Comparison of ENCODE assay signal across 8 mouse cellular contexts in genomic region chr7:18893651-18894430, GRCm38 (mm10). TPM values are rescaled to one million over a fixed set of nuclear protein-coding genes. Genes with fewer than 3 reads are reported as not detected.
A peak's percentile ranks its signal among the peaks of the same experiment; 100 is the strongest.
DNase-seq lines count a peak whose midpoint lies in the region; ATAC-seq lines count a peak whose summit lies in the region.

No protein-coding gene starts in this region.

- H3K9me3 ChIP-seq in forebrain, embryonic 13.5 days (replicated peaks) = no peaks in the 10 kb centered on the region

- peaks cover 19% of the 10 kb centered on the region for H3K27me3 ChIP-seq in forebrain, embryonic 13.5 days

- peaks cover 12% of the 10 kb centered on the region; the same call in 1 of the 2 replicates for H3K36me3 ChIP-seq in forebrain, embryonic 13.5 days (ENCODE audit: poor library complexity, severe bottlenecking)

- H3K9ac ChIP-seq in forebrain, embryonic 13.5 days = peak overlapping the region; percentile 71

- peaks cover 26% of the 10 kb centered on the region for H3K4me1 ChIP-seq in forebrain, embryonic 13.5 days

- DNase-seq in CD4-positive, CD25-positive, alpha-beta regulatory T cell, adult 2 months (ENCODE audit: low read depth, low spot score) = peak; percentile 65
- peak; percentile 83 for DNase-seq in cerebellum, adult 11-12 months
- peak; percentile 41 to 43 for DNase-seq in layer of hippocampus, postnatal 36 days
- peak; percentile 54 for DNase-seq in right cerebral cortex, postnatal 14 days

- 2% methylated on average over 38 of the region's 41 CpGs for WGBS in forebrain, embryonic 13.5 days

- ATAC-seq in CD4-positive, CD25-positive, alpha-beta regulatory T cell, adult 4 months = no peak
- ATAC-seq in forebrain, embryonic 13.5 days = peak; percentile 16; the same call in 1 of the 2 replicates
- ATAC-seq in hematopoietic stem cell, adult 5-6 weeks (replicated peaks in 1 of 2; ENCODE audit: insufficient read depth in 1 of 2, low FRiP score in 2 of 2, low TSS enrichment in 1 of 2, low read depth in 1 of 2, poor library complexity in 2 of 2, severe bottlenecking in 2 of 2) = peak; percentile 63 to 70
- ATAC-seq in megakaryocyte, adult 5-6 weeks (ENCODE audit: poor library complexity, severe bottlenecking) = peak; percentile 43

- peak overlapping the region; percentile 25; the same call in 1 of the 2 replicates for H3K27ac ChIP-seq in forebrain, embryonic 13.5 days

- peak overlapping the region; percentile 48 for H3K4me3 ChIP-seq in forebrain, embryonic 13.5 days

- H3K4me2 ChIP-seq in forebrain, embryonic 13.5 days = peak overlapping the region; percentile 79

RNA-seq across cellular contexts. Expression of gene Ccdc61, which starts 16.4 kb away (rescaled TPM):
- 1 to 10 TPM; 7.6 to 8.9 TPM for polyA plus RNA-seq in CD4-positive, CD25-positive, alpha-beta regulatory T cell, adult 4 months (2017; shearing (Covaris generic))
- 25.6 and 27.9 TPM in 2 replicates for polyA plus RNA-seq in forebrain, embryonic 13.5 days (2015; fragmentation: Nextera tagmentation; extraction: Ambion mirVana)
- 12.6 and 15.5 TPM in 2 replicates for total RNA-seq in hematopoietic stem cell, adult 5-6 weeks (2017)
- 10 to 100 TPM; 11.3 to 12.5 TPM for total RNA-seq in layer of hippocampus, postnatal 36 days (2021)
- 12.9 and 15.3 TPM in 2 replicates for total RNA-seq in megakaryocyte, adult 5-6 weeks (2015)
- 8.9 and 12.2 TPM in 2 replicates for total RNA-seq in megakaryocyte, adult 5-6 weeks (2017)

RNA-seq across cellular contexts. Expression of gene Pglyrp1, which starts 22.7 kb away (rescaled TPM):
- polyA plus RNA-seq in CD4-positive, CD25-positive, alpha-beta regulatory T cell, adult 4 months (2017; shearing (Covaris generic)) = 100 to 1,000 TPM; 246 to 259 TPM
- polyA plus RNA-seq in forebrain, embryonic 13.5 days (2015; fragmentation: Nextera tagmentation; extraction: Ambion mirVana) = 7.4 and 8.2 TPM in 2 replicates
- total RNA-seq in hematopoietic stem cell, adult 5-6 weeks (2017) = 14.1 and 39.9 TPM in 2 replicates
- total RNA-seq in layer of hippocampus, postnatal 36 days (2021) = 10 to 100 TPM; 13.6 to 21.1 TPM
- total RNA-seq in megakaryocyte, adult 5-6 weeks (2015) = 492 and 634 TPM in 2 replicates
- 78.5 and 108 TPM in 2 replicates for total RNA-seq in megakaryocyte, adult 5-6 weeks (2017)

RNA-seq across cellular contexts. Expression of gene Nova2, which starts 31.8 kb away (rescaled TPM):
- not detected for polyA plus RNA-seq in CD4-positive, CD25-positive, alpha-beta regulatory T cell, adult 4 months (2017; shearing (Covaris generic))
- polyA plus RNA-seq in forebrain, embryonic 13.5 days (2015; fragmentation: Nextera tagmentation; extraction: Ambion mirVana) = 12.3 and 13.7 TPM in 2 replicates
- total RNA-seq in hematopoietic stem cell, adult 5-6 weeks (2017) = 0.10 TPM in 1 of 2 replicates, not detected in the other
- total RNA-seq in layer of hippocampus, postnatal 36 days (2021) = 10 to 100 TPM; 82.2 to 84.5 TPM
- total RNA-seq in megakaryocyte, adult 5-6 weeks (2015) = not detected in 2 replicates
- total RNA-seq in megakaryocyte, adult 5-6 weeks (2017) = not detected in 2 replicates

RNA-seq across cellular contexts. Expression of gene Mill2, which starts 54.1 kb away (rescaled TPM):
- polyA plus RNA-seq in CD4-positive, CD25-positive, alpha-beta regulatory T cell, adult 4 months (2017; shearing (Covaris generic)) = under 1 TPM in 1 of 2 experiments, not detected in 1; 0.22 TPM
- polyA plus RNA-seq in forebrain, embryonic 13.5 days (2015; fragmentation: Nextera tagmentation; extraction: Ambion mirVana) = 0.11 and 0.34 TPM in 2 replicates
- total RNA-seq in hematopoietic stem cell, adult 5-6 weeks (2017) = 3.1 and 4.6 TPM in 2 replicates
- total RNA-seq in layer of hippocampus, postnatal 36 days (2021) = 1 to 10 TPM; 2.1 TPM
- total RNA-seq in megakaryocyte, adult 5-6 weeks (2015) = not detected in 2 replicates
- 0.08 TPM in 1 of 2 replicates, not detected in the other for total RNA-seq in megakaryocyte, adult 5-6 weeks (2017)

Comparison
In these comparisons a context has a peak if more than half of its experiments do, and no peak if none do; other contexts are left out.
1. RNA of gene Nova2, which starts 31.8 kb away (total RNA-seq): 82.2 to 84.5 TPM in layer of hippocampus, postnatal 36 days; 0.10 TPM in hematopoietic stem cell, adult 5-6 weeks and not detected in megakaryocyte, adult 5-6 weeks; every median in the first group is over 10 times any median in the second.
2. Peak in every context shown above with its lines, with median percentiles within 50 percentile points of each other: DNase-seq.